ENCODE assay signal across 9 mouse cellular contexts in genomic region chr12:57776290-57776997, GRCm38 (mm10).
DNase-seq lines count a peak whose midpoint lies in the region; ATAC-seq and TF ChIP-seq lines count a peak whose summit lies in the region.
"Had no signal": no experiment of that assay in that cellular context is flagged by ENCODE, and none has a peak within 500 bp of the region (broad histone marks: within the 10 kb centered on the region; RNA-seq: fewer than 3 reads in every experiment).

No protein-coding gene starts in this region.

- H3K9me3 ChIP-seq in forebrain, embryonic 10.5 days, result no peaks in the 10 kb centered on the region
- no peaks in the 10 kb centered on the region for H3K9me3 ChIP-seq in forebrain, embryonic 16.5 days (ENCODE audit: control insufficient read depth, low read length)
- H3K9me3 ChIP-seq in lung, embryonic 14.5 days (ENCODE audit: low read depth, low read length), result no peaks in the 10 kb centered on the region
- H3K9me3 ChIP-seq in limb, embryonic 13.5 days, result no peaks in the 10 kb centered on the region
- no peaks in the 10 kb centered on the region for H3K9me3 ChIP-seq in stomach, postnatal 0 days (ENCODE audit: control insufficient read depth, low read length)

- ATAC-seq in forebrain, embryonic 16.5 days, result no peak
- ATAC-seq in lung, embryonic 14.5 days (ENCODE audit: insufficient read depth), result no peak
- peak; percentile 24; the same call in 1 of the 2 replicates for ATAC-seq in limb, embryonic 13.5 days (ENCODE audit: low FRiP score, low read depth)
- ATAC-seq in stomach, postnatal 0 days (ENCODE audit: low FRiP score, low TSS enrichment), result no peak

- H3K4me1 ChIP-seq in forebrain, embryonic 10.5 days, result peaks cover 10% of the 10 kb centered on the region
- H3K4me1 ChIP-seq in forebrain, embryonic 16.5 days (replicated peaks; ENCODE audit: control insufficient read depth, insufficient read depth, low read length), result 0 out of 2 replicates have a peak, but pooled peaks cover 6% of the 10 kb centered on the region
- no peaks in the 10 kb centered on the region for H3K4me1 ChIP-seq in lung, embryonic 14.5 days (ENCODE audit: insufficient read depth)
- H3K4me1 ChIP-seq in limb, embryonic 13.5 days, result peaks cover 3% of the 10 kb centered on the region; the same call in 1 of the 2 replicates
- H3K4me1 ChIP-seq in stomach, postnatal 0 days (replicated peaks; ENCODE audit: control insufficient read depth, insufficient read depth), result no peaks in the 10 kb centered on the region

- no peaks in the 10 kb centered on the region for H3K36me3 ChIP-seq in forebrain, embryonic 10.5 days (replicated peaks)
- H3K36me3 ChIP-seq in forebrain, embryonic 16.5 days (ENCODE audit: control insufficient read depth, insufficient read depth), result no peaks in the 10 kb centered on the region
- no peaks in the 10 kb centered on the region for H3K36me3 ChIP-seq in lung, embryonic 14.5 days (ENCODE audit: insufficient read depth)
- no peaks in the 10 kb centered on the region for H3K36me3 ChIP-seq in limb, embryonic 13.5 days
- H3K36me3 ChIP-seq in stomach, postnatal 0 days (ENCODE audit: control insufficient read depth, insufficient read depth, low read length), result no peaks in the 10 kb centered on the region

- WGBS in forebrain, embryonic 10.5 days, result 11% methylated on average over 12 of the region's 12 CpGs
- WGBS in forebrain, embryonic 16.5 days, result 5% methylated on average over 12 of the region's 12 CpGs
- WGBS in lung, embryonic 14.5 days, result 11% methylated on average over 12 of the region's 12 CpGs
- 6% methylated on average over 12 of the region's 12 CpGs for WGBS in limb, embryonic 13.5 days
- 11% methylated on average over 12 of the region's 12 CpGs for WGBS in stomach, postnatal 0 days

- no peak overlapping the region for H3K27ac ChIP-seq in forebrain, embryonic 10.5 days
- H3K27ac ChIP-seq in forebrain, embryonic 16.5 days (ENCODE audit: low read length), result no peak overlapping the region
- no peak overlapping the region for H3K27ac ChIP-seq in lung, embryonic 14.5 days (ENCODE audit: low read depth)
- no peak overlapping the region for H3K27ac ChIP-seq in limb, embryonic 13.5 days
- H3K27ac ChIP-seq in stomach, postnatal 0 days (replicated peaks), result peak overlapping the region; percentile 2; the same call in 1 of the 2 replicates
- H3K27ac ChIP-seq: macrophage had no signal

- no peak for TF ChIP-seq EP300 in stomach, postnatal 0 days (optimal IDR thresholded peaks at IDR 0.05)

- H3K9ac ChIP-seq in forebrain, embryonic 16.5 days (replicated peaks; ENCODE audit: low read depth, low read length), result no peak overlapping the region
- H3K9ac ChIP-seq in lung, embryonic 14.5 days, result no peak overlapping the region
- H3K9ac ChIP-seq in limb, embryonic 13.5 days, result no peak overlapping the region
- no peak overlapping the region for H3K9ac ChIP-seq in stomach, postnatal 0 days (ENCODE audit: low read length)

- DNase-seq in forebrain, embryonic 10.5 days (ENCODE audit: extremely low spot score, low spot score), result peak; percentile 19
- DNase-seq in lung, embryonic 14.5 days, result peak; percentile 13
- no peak for DNase-seq in lung, postnatal 14 days
- peak; percentile 17 for DNase-seq in stomach, postnatal 0 days (ENCODE audit: low spot score)
- no peak for DNase-seq in ovary, adult 18-20 months (ENCODE audit: low spot score)
- no peak for DNase-seq in thymus, postnatal 4 days

- H3K4me2 ChIP-seq in forebrain, embryonic 16.5 days (ENCODE audit: low read length), result no peak overlapping the region
- H3K4me2 ChIP-seq in lung, embryonic 14.5 days, result peak overlapping the region; percentile 13; the same call in 1 of the 2 replicates
- peak overlapping the region; percentile 48 for H3K4me2 ChIP-seq in limb, embryonic 13.5 days (replicated peaks)
- H3K4me2 ChIP-seq in stomach, postnatal 0 days (replicated peaks; ENCODE audit: low read depth), result peak overlapping the region; percentile 11; the same call in 1 of the 2 replicates

- H3K4me3 ChIP-seq in forebrain, embryonic 10.5 days, result 0 out of 2 replicates have a peak overlapping the region, but pooled peaks have one; percentile 4
- no peak overlapping the region for H3K4me3 ChIP-seq in forebrain, embryonic 16.5 days (replicated peaks; ENCODE audit: low read length)
- H3K4me3 ChIP-seq in lung, embryonic 14.5 days (ENCODE audit: low read depth, low read length), result no peak overlapping the region
- no peak overlapping the region for H3K4me3 ChIP-seq in limb, embryonic 13.5 days
- H3K4me3 ChIP-seq in stomach, postnatal 0 days (ENCODE audit: low read depth, low read length), result no peak overlapping the region

- no peaks in the 10 kb centered on the region for H3K27me3 ChIP-seq in forebrain, embryonic 10.5 days (ENCODE audit: poor library complexity, severe bottlenecking)
- no peaks in the 10 kb centered on the region for H3K27me3 ChIP-seq in forebrain, embryonic 16.5 days (replicated peaks; ENCODE audit: control insufficient read depth, insufficient read depth, low read length)
- H3K27me3 ChIP-seq in lung, embryonic 14.5 days (ENCODE audit: insufficient read depth, low read length), result no peaks in the 10 kb centered on the region
- no peaks in the 10 kb centered on the region; the same call in 1 of the 2 replicates for H3K27me3 ChIP-seq in limb, embryonic 13.5 days
- H3K27me3 ChIP-seq in stomach, postnatal 0 days (ENCODE audit: control insufficient read depth, insufficient read depth, low read length), result no peaks in the 10 kb centered on the region

- no peak for TF ChIP-seq CTCF in lung, embryonic 14.5 days (IDR thresholded peaks at IDR 0.05; ENCODE audit: low read depth)
- TF ChIP-seq CTCF in stomach, postnatal 0 days (IDR thresholded peaks at IDR 0.05; ENCODE audit: low read depth), result peak; percentile 18; the same call in 1 of the 2 replicates

Comparison
In these comparisons a context has a peak if more than half of its experiments do, and no peak if none do; other contexts are left out.
1. DNase-seq: peak in forebrain, embryonic 10.5 days (single experiment), lung, embryonic 14.5 days (single experiment) and stomach, postnatal 0 days (single experiment); none in lung, postnatal 14 days (single experiment), ovary, adult 18-20 months (single experiment) and thymus, postnatal 4 days (single experiment).